Mouse (Mus musculus): ENCODE measurements around the gene Ap1s1. TPM values are rescaled to one million over a fixed set of nuclear protein-coding genes. Genes with fewer than 3 reads are reported as not detected.

The Ap1s1 gene
- polyA plus RNA-seq (2015; fragmentation: Nextera tagmentation; extraction: Ambion mirVana), result 109 and 114 TPM in 2 replicates

DNA sequence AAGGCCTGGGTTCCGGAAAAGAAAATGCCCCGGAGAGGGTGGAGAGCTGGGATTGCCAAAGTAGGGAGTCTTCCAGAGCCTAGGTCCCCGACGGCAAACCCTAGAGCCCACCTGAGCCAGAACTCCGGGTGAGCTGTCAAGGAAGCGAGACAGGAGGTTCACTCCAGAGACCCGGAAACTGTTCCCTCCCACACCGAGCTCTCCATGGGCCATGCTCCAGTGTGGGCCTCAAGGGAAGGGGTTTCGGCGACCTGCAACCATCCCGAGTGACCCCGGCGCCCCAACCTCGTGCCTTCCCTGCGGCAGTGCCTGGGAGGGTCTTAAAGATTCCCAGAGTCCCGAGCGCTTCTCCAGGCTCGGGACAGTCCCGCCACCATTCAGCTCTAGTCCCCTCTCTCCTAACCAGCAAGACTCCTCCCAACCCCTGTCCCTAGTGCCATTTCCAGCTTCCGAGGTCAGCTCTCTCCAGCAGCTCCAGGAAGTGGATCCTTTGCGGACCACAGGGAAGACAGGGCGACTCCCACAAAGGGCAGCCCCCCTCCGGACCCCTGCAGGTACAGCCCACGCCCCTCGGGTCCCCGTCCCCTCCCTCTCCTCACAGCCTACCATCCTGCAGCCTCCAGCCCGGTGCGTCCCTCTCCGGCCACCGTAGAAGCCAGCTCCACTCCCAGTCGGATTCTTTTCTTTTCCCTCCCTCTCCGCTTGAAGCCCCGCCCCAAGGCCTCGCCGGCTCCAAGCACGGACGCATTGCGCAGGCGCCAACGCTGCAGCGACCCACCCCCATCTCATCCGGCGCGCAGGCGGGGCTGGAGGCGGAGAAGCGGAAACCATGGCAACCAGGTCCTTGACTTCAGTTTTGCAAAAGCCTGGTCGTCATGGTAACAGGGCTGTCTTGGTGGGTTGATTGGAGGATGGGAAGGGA lies at the start of gene Ap1s1:
Gene Ap1s1, minus strand, starts transcription at position 734 of the 922 bp plus-strand sequence.
- Histone ChIP-seq H3K4me2 (peak within 1 kb of the TSS; percentile 93), H3K27ac (peak within 1 kb of the TSS; percentile 77), H3K9me3 (replicated peaks) (no peaks in the 10 kb centered on the region), H3K4me1 (replicated peaks) (peaks cover 22% of the 10 kb centered on the region), H3K9ac (peak within 1 kb of the TSS; percentile 86), H3K27me3 (peaks cover 9% of the 10 kb centered on the region; the same call in 1 of the 2 replicates), H3K4me3 (replicated peaks) (peak within 1 kb of the TSS; percentile 82), H3K36me3 (peaks cover 24% of the 10 kb centered on the region)
- peak; percentile 92 for DNase-seq
- WGBS (ENCODE audit: insufficient replicate concordance), result under 1% methylated on average over 48 of the region's 48 CpGs
- ATAC-seq (ENCODE audit: low read depth), result peak; percentile 87

DNA sequence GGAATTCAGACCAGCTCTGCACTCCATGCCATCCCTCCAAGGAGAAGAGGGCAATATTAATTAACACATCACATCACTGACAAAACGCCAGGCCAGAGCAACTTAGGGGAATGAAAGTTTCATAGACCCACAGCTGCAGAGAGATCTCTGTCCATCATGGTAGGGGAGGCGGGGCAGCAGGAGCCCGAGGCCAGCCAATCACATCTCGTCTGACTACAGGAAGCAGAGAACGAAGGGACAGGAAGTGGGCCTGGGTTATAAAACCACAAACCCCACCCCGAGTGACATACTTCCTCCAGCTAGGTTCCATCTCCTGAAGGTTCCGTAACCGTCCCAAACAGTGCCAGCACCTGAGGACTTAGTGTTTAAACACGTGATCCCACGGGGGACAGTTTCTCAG lies 49.2 kb upstream of the Ap1s1 start:
- Histone ChIP-seq H3K4me1 (replicated peaks) (peaks cover 43% of the 10 kb centered on the region), H3K9me3 (replicated peaks) (no peaks in the 10 kb centered on the region), H3K36me3 (no peaks in the 10 kb centered on the region), H3K9ac (no peak overlapping the region), H3K27ac (peak overlapping the region; percentile 2; the same call in 1 of the 2 replicates), H3K27me3 (no peaks in the 10 kb centered on the region), H3K4me3 (replicated peaks) (no peak overlapping the region), H3K4me2 (no peak overlapping the region)
- no peak for ATAC-seq (ENCODE audit: low read depth)
- WGBS (ENCODE audit: insufficient replicate concordance), result 50% methylated on average over 10 of the region's 10 CpGs
- DNase-seq, result no peak

DNA sequence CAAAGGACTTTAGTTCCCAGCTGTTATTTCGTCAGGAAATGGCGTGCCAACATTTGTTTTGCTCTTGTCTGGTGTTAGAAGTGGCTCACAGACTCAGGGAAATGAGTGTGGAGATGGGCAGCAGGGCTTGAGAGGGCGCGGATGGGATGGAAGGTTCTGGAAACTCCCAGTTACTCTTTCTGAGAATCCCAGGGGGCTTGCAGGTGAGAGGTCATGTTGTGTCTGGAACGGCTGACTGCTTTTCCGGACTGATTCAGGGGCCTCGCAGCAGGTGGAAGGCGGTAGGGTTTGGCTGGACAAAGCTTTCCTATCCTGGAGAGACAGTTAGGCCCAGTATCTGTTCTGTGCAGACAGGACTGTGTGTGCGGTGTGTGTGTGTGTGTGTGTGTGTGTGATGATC lies 47.8 kb upstream of the Ap1s1 start:
- no peak for ATAC-seq (ENCODE audit: low read depth)
- H3K9ac ChIP-seq, result no peak overlapping the region
- H3K27me3 ChIP-seq, result no peaks in the 10 kb centered on the region
- H3K36me3 ChIP-seq, result no peaks in the 10 kb centered on the region
- 67% methylated on average over 9 of the region's 9 CpGs for WGBS (ENCODE audit: insufficient replicate concordance)
- no peak overlapping the region for H3K4me3 ChIP-seq (replicated peaks)
- peaks cover 31% of the 10 kb centered on the region for H3K4me1 ChIP-seq (replicated peaks)
- no peak for DNase-seq
- no peak overlapping the region for H3K4me2 ChIP-seq
- H3K9me3 ChIP-seq (replicated peaks), result no peaks in the 10 kb centered on the region
- H3K27ac ChIP-seq, result no peak overlapping the region

DNA sequence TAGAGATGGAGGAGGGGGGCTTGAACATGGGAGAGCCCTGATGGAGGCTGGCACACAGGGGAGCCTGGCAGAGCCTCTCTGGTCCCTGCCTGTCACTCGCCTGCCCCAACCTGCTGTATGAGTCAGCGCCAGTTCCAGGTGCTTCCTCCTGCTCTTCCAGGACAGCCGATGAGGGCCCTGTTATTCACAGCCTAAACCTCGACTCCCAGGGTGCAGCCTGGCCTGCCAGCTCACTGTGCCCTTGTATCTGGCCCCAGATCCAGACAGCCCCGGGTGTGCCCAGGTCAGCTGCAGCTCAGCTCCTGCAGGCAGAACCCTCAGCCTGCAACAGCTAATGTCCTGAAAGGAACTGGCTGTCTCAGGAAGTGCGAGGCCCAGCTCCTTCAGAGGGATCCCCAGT lies 45.6 kb upstream of the Ap1s1 start:
- Histone ChIP-seq H3K36me3 (no peaks in the 10 kb centered on the region), H3K4me1 (replicated peaks) (peaks cover 20% of the 10 kb centered on the region), H3K4me2 (no peak overlapping the region), H3K9ac (no peak overlapping the region; the same call in 1 of the 2 replicates), H3K4me3 (replicated peaks) (no peak overlapping the region), H3K27me3 (no peaks in the 10 kb centered on the region), H3K27ac (no peak overlapping the region), H3K9me3 (replicated peaks) (no peaks in the 10 kb centered on the region)
- WGBS (ENCODE audit: insufficient replicate concordance), result 37% methylated on average over 6 of the region's 6 CpGs
- ATAC-seq (ENCODE audit: low read depth) (no peak), DNase-seq (no peak)

DNA sequence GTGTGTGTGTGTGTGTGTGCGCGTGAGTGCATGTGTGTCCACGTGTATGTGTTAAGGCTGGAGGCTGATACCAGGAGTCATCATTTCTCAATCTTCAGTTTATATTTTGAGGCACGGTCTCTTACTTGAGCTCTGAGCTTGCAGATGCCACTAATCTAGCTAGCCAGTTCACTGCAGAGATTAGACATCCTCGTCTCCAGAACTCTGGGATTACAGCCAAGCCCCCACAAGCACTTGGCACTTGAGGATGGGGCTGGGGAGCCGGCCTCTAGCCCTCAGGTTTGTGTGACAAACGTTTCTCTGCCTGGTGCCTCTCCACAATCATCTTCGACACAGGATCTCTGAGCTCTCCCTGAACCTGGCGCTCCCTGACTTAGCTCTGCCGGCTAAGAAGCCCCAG lies 44.9 kb upstream of the Ap1s1 start:
- no peak overlapping the region for H3K4me3 ChIP-seq (replicated peaks)
- H3K4me1 ChIP-seq (replicated peaks), result peaks cover 21% of the 10 kb centered on the region
- H3K9me3 ChIP-seq (replicated peaks), result no peaks in the 10 kb centered on the region
- ATAC-seq (ENCODE audit: low read depth), result no peak
- no peaks in the 10 kb centered on the region for H3K27me3 ChIP-seq
- no peak overlapping the region for H3K9ac ChIP-seq
- no peak for DNase-seq
- H3K4me2 ChIP-seq, result no peak overlapping the region
- no peak overlapping the region for H3K27ac ChIP-seq
- WGBS (ENCODE audit: insufficient replicate concordance), result 73% methylated on average over 10 of the region's 10 CpGs
- no peaks in the 10 kb centered on the region for H3K36me3 ChIP-seq

GRCm38 (mm10) chr5:137087410-137087809 lies 41.5 kb upstream of the Ap1s1 start:
- no peak for ATAC-seq (ENCODE audit: low read depth)
- no peak overlapping the region for H3K4me2 ChIP-seq
- DNase-seq, result no peak
- no peak overlapping the region for H3K9ac ChIP-seq
- peaks cover 28% of the 10 kb centered on the region for H3K4me1 ChIP-seq (replicated peaks)
- H3K27me3 ChIP-seq, result no peaks in the 10 kb centered on the region
- no peak overlapping the region for H3K27ac ChIP-seq
- H3K36me3 ChIP-seq, result no peaks in the 10 kb centered on the region
- no peaks in the 10 kb centered on the region for H3K9me3 ChIP-seq (replicated peaks)
- no peak overlapping the region for H3K4me3 ChIP-seq (replicated peaks)
- WGBS (ENCODE audit: insufficient replicate concordance), result 72% methylated on average over 8 of the region's 8 CpGs

DNA sequence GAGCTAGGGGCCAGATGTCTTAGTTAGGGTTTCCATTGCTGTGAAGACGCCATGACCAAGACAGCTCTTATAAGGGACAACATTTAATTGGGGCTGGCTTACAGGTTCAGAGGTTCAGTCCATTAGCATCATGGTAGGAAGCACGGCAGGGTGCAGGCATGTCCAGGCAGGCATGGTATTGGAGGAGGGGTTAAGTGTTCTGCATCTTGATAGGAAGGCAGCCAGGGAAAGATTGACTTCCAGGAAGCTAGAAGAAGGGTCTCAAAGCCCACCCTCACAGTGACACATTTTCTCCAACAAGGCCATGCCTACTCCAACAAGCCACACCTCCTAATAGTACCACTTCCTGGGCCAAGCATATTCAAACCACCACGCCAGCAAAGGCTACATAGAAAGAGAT lies 39.8 kb upstream of the Ap1s1 start:
- Histone ChIP-seq H3K4me1 (replicated peaks) (peaks cover 25% of the 10 kb centered on the region), H3K4me2 (no peak overlapping the region), H3K27ac (peak overlapping the region; percentile 79), H3K27me3 (no peaks in the 10 kb centered on the region), H3K4me3 (replicated peaks) (no peak overlapping the region), H3K9me3 (replicated peaks) (no peaks in the 10 kb centered on the region), H3K36me3 (no peaks in the 10 kb centered on the region), H3K9ac (no peak overlapping the region)
- no peak for DNase-seq
- 78% methylated on average over 3 of the region's 3 CpGs for whole genome bisulfite sequencing (ENCODE audit: insufficient replicate concordance)
- ATAC-seq (ENCODE audit: low read depth), result no peak

DNA sequence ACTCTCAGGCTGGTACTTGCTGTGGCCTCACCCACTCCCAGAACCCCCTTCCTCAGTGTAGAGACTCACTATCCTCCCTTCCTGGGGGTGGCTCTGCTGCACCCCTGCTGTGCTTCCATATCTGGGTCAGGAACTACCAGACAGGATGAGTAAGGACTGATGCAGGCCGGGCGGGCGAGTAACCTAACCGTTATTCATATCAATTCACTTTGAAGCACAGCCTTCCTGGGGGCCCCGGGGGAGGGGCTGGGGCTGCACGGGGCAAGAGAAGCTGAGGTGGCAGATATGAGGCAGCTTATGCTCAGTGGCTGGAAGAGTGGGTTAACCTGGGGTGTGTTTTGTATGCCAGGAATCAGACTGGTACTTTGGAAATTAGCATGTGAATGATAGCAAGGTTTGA lies 39.1 kb upstream of the Ap1s1 start:
- peak overlapping the region; percentile 20 for H3K4me2 ChIP-seq

GRCm38 (mm10) chr5:137083051-137083450 lies 37.1 kb upstream of the Ap1s1 start:
- Histone ChIP-seq H3K9me3 (replicated peaks) (no peaks in the 10 kb centered on the region), H3K27me3 (no peaks in the 10 kb centered on the region), H3K9ac (no peak overlapping the region), H3K36me3 (no peaks in the 10 kb centered on the region), H3K27ac (0 out of 2 replicates have a peak overlapping the region, but pooled peaks have one; percentile 6), H3K4me3 (replicated peaks) (no peak overlapping the region), H3K4me1 (replicated peaks) (peaks cover 33% of the 10 kb centered on the region), H3K4me2 (no peak overlapping the region)
- ATAC-seq (ENCODE audit: low read depth) (no peak), DNase-seq (no peak)
- 75% methylated on average over 4 of the region's 4 CpGs for WGBS (ENCODE audit: insufficient replicate concordance)

More for the DNA sequence above, 39.1 kb upstream of the Ap1s1 start:
- Histone ChIP-seq H3K27me3 (no peaks in the 10 kb centered on the region), H3K9ac (0 out of 2 replicates have a peak overlapping the region, but pooled peaks have one; percentile 0), H3K27ac (peak overlapping the region; percentile 79), H3K36me3 (no peaks in the 10 kb centered on the region), H3K4me3 (replicated peaks) (no peak overlapping the region), H3K4me1 (replicated peaks) (peaks cover 27% of the 10 kb centered on the region), H3K9me3 (replicated peaks) (no peaks in the 10 kb centered on the region)
- ATAC-seq (ENCODE audit: low read depth) (peak; percentile 94), DNase-seq (peak; percentile 65)
- WGBS (ENCODE audit: insufficient replicate concordance), result 24% methylated on average over 6 of the region's 6 CpGs

DNA sequence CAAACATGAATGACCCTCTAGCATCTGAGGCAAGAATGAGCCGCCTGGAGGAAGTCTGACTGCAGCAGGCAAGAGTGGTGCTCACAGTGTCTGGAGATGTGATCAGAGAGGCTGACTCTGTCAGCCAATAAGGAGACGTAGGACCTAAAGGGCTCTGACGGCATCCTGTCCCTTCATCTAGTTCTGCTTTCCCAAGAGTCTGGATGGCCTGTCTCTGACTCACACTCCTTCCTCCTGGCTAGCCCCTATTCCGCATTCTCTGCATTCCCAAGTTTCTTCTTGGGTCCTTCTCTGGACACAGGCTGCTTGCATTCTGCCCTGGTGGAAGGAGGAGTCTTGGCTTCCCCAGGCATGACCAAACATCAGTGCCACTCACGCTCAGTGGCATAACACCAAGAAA lies 33.9 kb upstream of the Ap1s1 start:
- Histone ChIP-seq H3K27me3 (no peaks in the 10 kb centered on the region), H3K27ac (peak overlapping the region; percentile 23; the same call in 1 of the 2 replicates), H3K4me2 (no peak overlapping the region), H3K36me3 (no peaks in the 10 kb centered on the region), H3K9me3 (replicated peaks) (no peaks in the 10 kb centered on the region), H3K4me1 (replicated peaks) (peaks cover 45% of the 10 kb centered on the region), H3K9ac (no peak overlapping the region), H3K4me3 (replicated peaks) (no peak overlapping the region)
- no peak for DNase-seq
- ATAC-seq (ENCODE audit: low read depth), result no peak
- 49% methylated on average over 5 of the region's 5 CpGs for WGBS (ENCODE audit: insufficient replicate concordance)

DNA sequence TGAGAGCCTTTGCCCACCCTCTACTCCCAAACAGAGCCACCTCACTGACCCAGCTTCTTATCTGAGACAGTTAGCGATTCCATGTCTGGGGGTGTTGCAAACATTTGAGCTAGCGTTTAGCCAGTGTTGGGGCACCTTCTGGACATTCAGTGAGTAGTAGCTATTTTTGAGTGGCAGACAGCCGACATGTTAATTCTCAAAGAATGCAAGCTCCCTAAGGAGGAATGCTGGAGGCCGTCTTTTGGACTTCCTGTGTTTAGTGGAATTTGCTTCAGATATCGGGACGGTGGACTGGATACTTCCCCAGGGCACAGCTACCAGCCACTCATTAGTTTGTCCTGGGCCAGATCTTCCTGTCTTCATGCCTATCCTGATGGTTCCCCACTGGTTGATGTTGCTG lies 32.7 kb upstream of the Ap1s1 start:
- ATAC-seq (ENCODE audit: low read depth), result no peak
- Histone ChIP-seq H3K36me3 (no peaks in the 10 kb centered on the region), H3K4me1 (replicated peaks) (peaks cover 44% of the 10 kb centered on the region), H3K9ac (no peak overlapping the region), H3K27me3 (no peaks in the 10 kb centered on the region), H3K9me3 (replicated peaks) (no peaks in the 10 kb centered on the region), H3K4me3 (replicated peaks) (no peak overlapping the region), H3K27ac (peak overlapping the region; percentile 47), H3K4me2 (no peak overlapping the region)
- 52% methylated on average over 6 of the region's 6 CpGs for WGBS (ENCODE audit: insufficient replicate concordance)
- DNase-seq, result no peak

Measured in liver, embryonic 13.5 days (tissue).